Mouse (Mus musculus) liver, embryonic 14.5 days (tissue): ENCODE measurements at regions not wholly inside any gene's neighbourhood (a gene's known extent, or its start where the extent isn't known, plus 50 kb on each side); places are given as distances from the start of the nearest gene placed in this dataset.

Source experiments
- ATAC-seq: fragments of 200-750 bp; cut with Nextera tagmentation; 2 replicates; pipeline ENCODE4 v1.8.0; 2017; ENCODE audit warnings: moderate number of reproducible peaks, mild to moderate bottlenecking, moderate library complexity; ENCODE audit not compliant: insufficient read depth
- DNase-seq, 3 experiments: peaks; one replicate each; pipeline ENCODE4 v3.0.0-alpha.2; 2012 to 2013; ENCODE audit warnings: low read depth in 3 of 3, low spot score in 3 of 3
- H3K27ac ChIP-seq: fragments of 300-500 bp; sonication (generic); 2 replicates; pipeline ENCODE4 v1.5.1; 2014; ENCODE audit warnings: moderate library complexity, mild to moderate bottlenecking, control low read depth, inconsistent platforms
- H3K27me3 ChIP-seq: fragments of 300-500 bp; sonication (generic); 2 replicates; pipeline ENCODE4 v1.6.1; 2014; ENCODE audit warnings: mild to moderate bottlenecking, low read length, moderate library complexity; ENCODE audit not compliant: control insufficient read depth, insufficient read depth
- H3K36me3 ChIP-seq: fragments of 300-500 bp; sonication (generic); replicated peaks from 2 replicates; pipeline ENCODE4 v1.6.1; 2014; ENCODE audit warnings: low read depth; ENCODE audit not compliant: control insufficient read depth, insufficient read depth
- H3K4me1 ChIP-seq, 2 experiments: fragments of 200-500 bp in 1 of 2; fragments of 300-500 bp in 1 of 2; sonication (generic) in 1 of 2; replicated peaks; 2 replicates each; pipeline ENCODE4 v1.6.1; 2012 to 2014; ENCODE audit warnings: antibody characterized with exemption in 1 of 2, inconsistent platforms in 1 of 2, low read length in 1 of 2; ENCODE audit not compliant: control insufficient read depth in 2 of 2, insufficient read depth in 2 of 2
- H3K4me2 ChIP-seq: fragments of 300-500 bp; sonication (generic); 2 replicates; pipeline ENCODE4 v1.6.1; 2014; ENCODE audit warnings: low read depth, mild to moderate bottlenecking, control low read depth, moderate library complexity
- H3K4me3 ChIP-seq, 2 experiments: fragments of 200-500 bp in 1 of 2; fragments of 300-500 bp in 1 of 2; sonication (generic) in 1 of 2; 2 replicates each; pipeline ENCODE4 v1.5.1; 2012 to 2014; ENCODE audit warnings: low read depth in 2 of 2, low read length in 2 of 2, mild to moderate bottlenecking in 2 of 2, control low read depth in 1 of 2, inconsistent platforms in 1 of 2, moderate library complexity in 1 of 2; ENCODE audit not compliant: insufficient read depth in 1 of 2
- H3K9ac ChIP-seq: fragments of 300-500 bp; sonication (generic); replicated peaks from 2 replicates; pipeline ENCODE4 v1.6.1; 2014; ENCODE audit warnings: mild to moderate bottlenecking, control low read depth, moderate library complexity
- H3K9me3 ChIP-seq: fragments of 300-500 bp; sonication (generic); 2 replicates; pipeline ENCODE4 v1.6.1; 2016; ENCODE audit warnings: low read length, mixed read lengths; ENCODE audit not compliant: control insufficient read depth
- CTCF ChIP-seq: IDR thresholded peaks from 2 replicates; pipeline ENCODE4 v1.5.1; 2016; ENCODE audit warnings: antibody characterized with exemption, low read depth, control low read depth
- EP300 ChIP-seq: IDR thresholded peaks from 2 replicates; pipeline ENCODE4 v1.6.1; 2016; ENCODE audit warnings: antibody characterized with exemption, low read depth
- WGBS: fragments of 180-500 bp; shearing (Covaris S2); extraction: QIAGEN DNeasy Blood & Tissue Kit; methylation state at CpG from one replicate; pipeline ENCODE4 v1.1.7; 2014; ENCODE audit not compliant: insufficient replicate concordance; 5-methylcytosine and 5-hydroxymethylcytosine counted together

DNA sequence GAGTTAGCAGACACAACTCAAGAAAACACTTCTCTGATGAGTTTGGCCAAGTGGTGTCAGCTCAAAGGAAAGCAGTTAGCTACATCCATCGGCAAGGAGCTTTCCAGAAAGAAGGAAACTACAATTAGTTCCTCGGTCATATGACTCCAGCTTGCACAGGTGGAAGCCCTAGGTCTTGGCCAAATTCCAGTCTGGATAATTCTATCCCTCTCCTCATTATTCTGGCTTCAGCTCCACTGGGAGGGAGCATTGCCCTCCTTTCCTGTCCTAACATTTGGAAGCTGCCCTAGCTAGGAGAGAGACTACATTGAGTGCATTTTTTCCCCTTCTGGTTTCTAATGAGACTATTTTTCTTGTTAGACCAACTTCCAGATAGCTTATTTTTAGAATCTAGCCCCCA is 290.9 kb downstream of the Nuf2 start:
- no peak overlapping the region for H3K4me2 ChIP-seq
- no peak for DNase-seq
- no peaks in the 10 kb centered on the region for H3K9me3 ChIP-seq
- H3K36me3 ChIP-seq, result no peaks in the 10 kb centered on the region
- H3K27ac ChIP-seq, result no peak overlapping the region
- TF ChIP-seq EP300 (no peak), CTCF (no peak)
- no peak overlapping the region for H3K9ac ChIP-seq
- H3K27me3 ChIP-seq, result no peaks in the 10 kb centered on the region
- no peaks in the 10 kb centered on the region for H3K4me1 ChIP-seq
- no peak overlapping the region for H3K4me3 ChIP-seq
- WGBS, result 73% methylated on average over 2 of the region's 2 CpGs
- ATAC-seq, result no peak

DNA sequence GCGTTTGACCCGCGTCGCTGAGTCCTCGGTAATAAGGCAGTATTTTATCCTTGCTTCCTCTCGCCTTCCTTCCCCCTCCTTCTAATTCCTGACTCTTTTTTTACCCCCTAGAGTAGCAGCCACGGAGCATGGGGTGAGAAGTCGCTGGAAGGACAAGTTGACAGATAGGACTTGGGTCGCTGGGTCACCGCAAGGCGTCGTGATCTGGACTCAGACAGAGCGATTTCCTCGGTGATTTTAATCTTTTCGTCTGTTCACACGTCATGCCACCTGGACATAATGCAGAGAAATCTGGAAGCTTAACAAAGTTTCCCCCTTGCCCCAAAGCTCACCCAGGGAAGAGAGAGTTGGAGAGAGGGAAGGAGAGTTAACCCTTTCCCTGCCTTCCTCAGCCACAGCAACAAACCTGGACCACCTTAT is 292.6 kb downstream of the Nuf2 start:
- no peak overlapping the region for H3K4me2 ChIP-seq
- H3K9ac ChIP-seq, result no peak overlapping the region
- no peak for ATAC-seq
- no peak overlapping the region for H3K4me3 ChIP-seq
- no peak overlapping the region for H3K27ac ChIP-seq
- no peak for DNase-seq
- no peaks in the 10 kb centered on the region for H3K4me1 ChIP-seq
- H3K27me3 ChIP-seq, result no peaks in the 10 kb centered on the region
- no peak for TF ChIP-seq EP300
- TF ChIP-seq CTCF, result no peak
- H3K9me3 ChIP-seq, result no peaks in the 10 kb centered on the region
- WGBS, result 29% methylated on average over 16 of the region's 16 CpGs
- no peaks in the 10 kb centered on the region for H3K36me3 ChIP-seq

- WGBS, result 13% methylated on average over 2 of the region's 2 CpGs
- H3K9me3 ChIP-seq, result no peaks in the 10 kb centered on the region
- H3K4me2 ChIP-seq, result no peak overlapping the region
- no peak overlapping the region for H3K27ac ChIP-seq
- H3K4me3 ChIP-seq, result no peak overlapping the region
- H3K36me3 ChIP-seq, result no peaks in the 10 kb centered on the region
- no peaks in the 10 kb centered on the region for H3K27me3 ChIP-seq
- DNase-seq (no peak), ATAC-seq (no peak)
- no peaks in the 10 kb centered on the region for H3K4me1 ChIP-seq
- H3K9ac ChIP-seq, result no peak overlapping the region
- TF ChIP-seq EP300 (no peak), CTCF (no peak)
Observed at GRCm38 (mm10) chr1:169235276-169235681, 296.0 kb downstream of the Nuf2 start.

DNA sequence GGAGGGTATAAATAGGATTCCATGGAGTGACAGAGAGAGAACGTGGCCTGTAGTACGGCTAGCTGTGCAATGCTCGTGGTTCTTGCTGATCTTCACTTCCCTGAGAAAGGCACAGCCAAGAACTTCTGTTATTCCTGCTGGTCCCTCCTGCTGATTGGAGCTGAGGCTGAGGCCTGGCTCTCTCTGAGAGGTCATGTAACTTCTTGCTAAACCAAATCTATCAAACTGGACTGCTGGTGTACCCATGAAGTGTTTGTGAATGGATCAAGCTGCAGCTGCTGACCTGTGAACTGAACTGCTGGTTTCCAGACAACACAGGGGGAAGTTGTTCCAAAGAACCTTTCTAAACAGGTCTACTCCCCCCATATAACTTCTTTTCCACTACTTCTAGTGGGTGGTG is 297.9 kb downstream of the Nuf2 start:
- no peaks in the 10 kb centered on the region for H3K36me3 ChIP-seq
- ATAC-seq, result no peak

DNA sequence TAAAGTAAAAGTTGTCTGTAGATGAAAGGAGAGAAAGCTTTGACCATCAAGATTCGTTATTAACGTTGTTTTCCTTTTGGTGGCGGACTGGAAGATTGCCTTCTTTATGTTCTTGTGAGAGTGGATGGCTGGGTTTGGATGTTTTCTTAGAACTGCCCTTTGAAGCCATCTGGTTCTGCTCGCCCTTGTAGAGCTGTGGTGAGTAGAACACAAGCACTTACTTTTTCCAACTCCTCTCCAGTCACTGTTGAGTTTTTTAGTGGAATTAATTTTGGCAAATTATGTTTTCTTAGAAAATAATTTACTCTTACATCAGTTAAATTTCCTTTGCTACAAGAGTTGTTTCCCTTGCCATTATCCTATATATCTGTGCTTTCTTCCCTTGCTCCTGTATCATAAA is 301.2 kb downstream of the Nuf2 start:
- DNase-seq, result no peak
- no peak overlapping the region for H3K27ac ChIP-seq
- no peaks in the 10 kb centered on the region for H3K4me1 ChIP-seq
- ATAC-seq, result no peak
- no peak overlapping the region for H3K9ac ChIP-seq
- no peak for TF ChIP-seq EP300
- TF ChIP-seq CTCF, result no peak
- 55% methylated on average over 4 of the region's 4 CpGs for WGBS
- no peaks in the 10 kb centered on the region for H3K9me3 ChIP-seq
- H3K27me3 ChIP-seq, result no peaks in the 10 kb centered on the region
- no peak overlapping the region for H3K4me3 ChIP-seq
- H3K4me2 ChIP-seq, result no peak overlapping the region
- H3K36me3 ChIP-seq, result no peaks in the 10 kb centered on the region

More for the DNA sequence above, 297.9 kb downstream of the Nuf2 start:
- no peaks in the 10 kb centered on the region for H3K27me3 ChIP-seq
- TF ChIP-seq EP300 (no peak), CTCF (no peak)
- no peaks in the 10 kb centered on the region for H3K4me1 ChIP-seq
- no peak overlapping the region for H3K27ac ChIP-seq
- no peak overlapping the region for H3K9ac ChIP-seq
- H3K9me3 ChIP-seq, result no peaks in the 10 kb centered on the region
- no peak overlapping the region for H3K4me3 ChIP-seq
- no peak for DNase-seq
- H3K4me2 ChIP-seq, result no peak overlapping the region
- WGBS, result 57% methylated on average over 3 of the region's 3 CpGs

- Histone ChIP-seq H3K4me1 (no peaks in the 10 kb centered on the region), H3K36me3 (no peaks in the 10 kb centered on the region), H3K9me3 (no peaks in the 10 kb centered on the region), H3K4me2 (no peak overlapping the region), H3K9ac (no peak overlapping the region), H3K27me3 (no peaks in the 10 kb centered on the region), H3K27ac (no peak overlapping the region), H3K4me3 (no peak overlapping the region)
- no peak for ATAC-seq
- WGBS, result 73% methylated on average over 2 of the region's 2 CpGs
- TF ChIP-seq EP300 (no peak), CTCF (no peak)
- no peak for DNase-seq
Observed at GRCm38 (mm10) chr1:169224431-169224830, 306.8 kb downstream of the Nuf2 start.
